Mouse (Mus musculus) bone marrow macrophage, adult 2 months (primary cell): ENCODE measurements around the gene Eea1. TPM values are rescaled to one million over a fixed set of nuclear protein-coding genes. Genes with fewer than 3 reads are reported as not detected.

ENCODE experiments used
- H3K27ac ChIP-seq: 2 replicates; pipeline ENCODE4 v1.5.1; 2012; ENCODE audit warnings: low read depth, low read length; ENCODE audit not compliant: insufficient read depth
- H3K4me1 ChIP-seq: 2 replicates; pipeline ENCODE4 v1.6.1; 2012; ENCODE audit warnings: low read length; ENCODE audit not compliant: control insufficient read depth, insufficient read depth
- H3K4me3 ChIP-seq: 2 replicates; pipeline ENCODE4 v1.5.1; 2012; ENCODE audit warnings: mild to moderate bottlenecking, low read length, moderate library complexity; ENCODE audit not compliant: insufficient read depth
- CTCF ChIP-seq: IDR thresholded peaks from 2 replicates; pipeline ENCODE4 v1.5.1; 2012; ENCODE audit warnings: low read depth, mild to moderate bottlenecking, low read length, moderate library complexity
- POLR2A ChIP-seq: IDR thresholded peaks from 2 replicates; pipeline ENCODE4 v1.6.1; 2012; ENCODE audit warnings: mild to moderate bottlenecking, low read depth, low read length, borderline replicate concordance
- polyA plus RNA-seq: library from polyadenylated mRNA; stranded (reverse); fragments of >200 nt; gene quantifications from 2 replicates; pipeline ENCODE4 v1.2.4, GENCODE M21; 2012; ENCODE audit not compliant: missing spikeins, insufficient read depth, insufficient read length

The Eea1 gene
- polyA plus RNA-seq, 1 experiment: 43.9 TPM

GRCm38 (mm10) chr10:96080440-96081381, 140.3 kb downstream of the Eea1 start:
- no peak overlapping the region for H3K4me3 ChIP-seq
- H3K4me1 ChIP-seq: peaks cover 4% of the 10 kb centered on the region
- no peak overlapping the region for H3K27ac ChIP-seq
- TF ChIP-seq CTCF (peak; percentile 69), POLR2A (no peak)

- Histone ChIP-seq H3K4me1 (no peaks in the 10 kb centered on the region), H3K4me3 (no peak overlapping the region), H3K27ac (no peak overlapping the region)
- no peak for TF ChIP-seq CTCF
- TF ChIP-seq POLR2A: no peak
These were observed 141.8 kb downstream of the Eea1 start for GRCm38 (mm10) chr10:96082203-96082602.

DNA sequence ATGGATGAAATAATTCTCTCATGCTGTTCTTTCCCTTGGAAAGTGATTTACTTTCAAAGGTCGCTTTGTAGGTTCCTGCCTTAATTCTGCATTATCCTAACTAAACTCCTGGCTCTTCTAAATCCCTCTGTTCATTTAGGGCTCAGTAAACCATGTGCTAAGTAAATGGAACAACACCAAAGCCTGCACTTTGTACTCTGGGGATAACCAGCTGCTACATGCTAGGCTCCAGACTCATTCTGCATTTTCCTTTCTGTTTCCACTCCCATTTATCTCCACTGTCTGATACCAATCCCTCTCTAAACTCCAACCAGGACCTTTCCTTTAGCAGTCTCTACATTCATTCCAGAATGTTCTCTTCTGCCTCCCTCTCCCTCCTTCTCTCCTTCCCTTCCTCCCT, 149.3 kb downstream of the Eea1 start:
- no peak for TF ChIP-seq CTCF
- no peak for TF ChIP-seq POLR2A
- Histone ChIP-seq H3K4me1 (peaks cover 12% of the 10 kb centered on the region), H3K4me3 (no peak overlapping the region), H3K27ac (no peak overlapping the region)

DNA sequence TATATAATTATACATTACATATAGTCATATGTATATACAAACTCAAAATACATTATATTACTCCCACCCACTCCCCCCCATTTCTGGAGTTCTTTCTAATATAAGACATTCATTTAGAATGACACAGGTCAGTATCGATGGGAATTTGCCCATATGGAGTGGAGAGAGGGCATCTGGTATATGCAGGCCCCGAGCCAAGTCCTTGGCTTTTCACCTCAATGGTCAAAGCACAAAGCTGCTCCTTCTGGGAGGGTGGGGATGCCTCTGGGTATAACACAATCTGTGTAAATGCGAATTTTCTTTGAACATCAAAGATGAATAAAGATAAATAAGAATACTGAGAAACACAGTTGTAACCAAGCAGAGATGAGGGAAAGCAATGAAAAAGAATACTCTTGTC, 149.9 kb downstream of the Eea1 start:
- Histone ChIP-seq H3K27ac (no peak overlapping the region), H3K4me1 (peaks cover 13% of the 10 kb centered on the region), H3K4me3 (no peak overlapping the region)
- TF ChIP-seq POLR2A (no peak), CTCF (no peak)

DNA sequence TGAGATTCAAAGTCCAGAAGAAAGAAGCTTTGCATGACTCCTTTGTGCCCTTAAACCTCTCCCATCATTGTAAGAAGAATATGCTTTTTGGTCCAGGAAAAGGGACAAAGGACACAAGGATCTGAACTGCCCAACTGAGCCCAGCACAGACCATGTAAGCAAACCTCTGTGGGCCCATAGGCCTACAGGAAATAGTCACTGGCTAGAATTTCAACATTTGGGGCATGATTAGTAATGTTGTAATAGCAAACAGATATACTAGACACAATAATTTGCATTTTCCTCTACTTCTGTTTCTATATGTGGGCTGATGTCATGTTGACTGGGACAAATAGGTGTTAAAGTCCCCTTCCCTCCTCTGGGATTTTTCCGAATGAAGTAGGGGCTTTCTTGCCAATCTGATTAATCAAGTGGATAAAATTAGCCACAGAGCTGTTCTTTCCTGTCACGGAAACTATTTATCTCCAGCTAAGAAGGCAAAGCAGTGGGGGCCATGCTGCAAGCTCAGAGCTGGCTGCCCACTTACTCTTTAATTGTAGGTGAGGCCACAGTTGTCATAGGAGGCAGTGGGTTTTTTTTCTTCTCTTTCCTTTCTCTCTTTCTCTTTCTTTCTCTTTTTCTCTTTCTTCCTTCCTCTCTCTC, 153.6 kb downstream of the Eea1 start:
- Histone ChIP-seq H3K27ac (no peak overlapping the region), H3K4me3 (no peak overlapping the region), H3K4me1 (peaks cover 13% of the 10 kb centered on the region)
- no peak for TF ChIP-seq CTCF
- no peak for TF ChIP-seq POLR2A

GRCm38 (mm10) chr10:96094559-96094958, 154.1 kb downstream of the Eea1 start:
- H3K4me3 ChIP-seq: no peak overlapping the region
- TF ChIP-seq POLR2A (no peak), CTCF (no peak)
- peaks cover 13% of the 10 kb centered on the region for H3K4me1 ChIP-seq
- H3K27ac ChIP-seq: no peak overlapping the region

Other genes with a start within 250 kb of the Eea1 start
- gene Gm33543, start 97.7 kb upstream of the Eea1 start, polyA plus RNA-seq: not detected in 2 replicates
- not detected in 2 replicates for gene Gm5426, start 196.0 kb downstream of the Eea1 start, polyA plus RNA-seq